Mouse (Mus musculus): Measurements from ENCODE around the gene Grm8.

- TF ChIP-seq CTCF (IDR thresholded peaks at IDR 0.05; ENCODE audit: borderline replicate concordance, insufficient read depth, low read length): no peak
- no peak for TF ChIP-seq POLR2A (IDR thresholded peaks at IDR 0.05; ENCODE audit: low read depth, low read length)
Measured at GRCm38 (mm10) chr6:27982598-27982997, 152.4 kb downstream of the Grm8 start.

Data from embryonic fibroblast, embryonic 13.5 days (primary cell).